In the genomic region with DNA sequence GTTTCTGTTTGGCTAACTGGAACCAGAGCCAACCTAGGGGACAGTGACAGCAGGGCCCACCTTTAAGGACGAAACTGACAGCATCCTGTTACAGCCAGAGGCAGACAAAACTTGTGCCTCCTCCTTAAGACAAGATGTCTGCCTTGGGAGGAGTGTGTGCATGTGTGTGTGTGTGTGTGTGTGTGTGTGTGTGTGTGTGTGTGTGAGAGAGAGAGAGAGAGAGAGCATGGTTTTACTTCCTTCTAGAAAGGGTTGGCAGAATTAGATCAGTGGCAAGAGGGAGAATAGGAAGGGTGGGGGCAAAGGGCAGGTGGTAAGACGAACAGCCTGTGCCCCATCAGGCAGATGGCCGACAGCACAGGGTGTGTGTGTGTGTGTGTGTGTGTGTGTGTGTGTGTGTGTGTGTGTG, we compare ENCODE assay signal across 8 mouse cellular contexts. TPM values are rescaled to one million over a fixed set of nuclear protein-coding genes. Genes with fewer than 3 reads are reported as not detected.
DNase-seq lines count a peak whose midpoint lies in the region; ATAC-seq lines count a peak whose summit lies in the region.

No protein-coding gene starts in this region.

- peak; percentile 69 for DNase-seq in kidney, adult 9 months
- DNase-seq in kidney, postnatal 14 days = no peak
- no peak for DNase-seq in midbrain, embryonic 10.5 days (ENCODE audit: low spot score)
- DNase-seq in right cerebral cortex, postnatal 36 days (ENCODE audit: low spot score in 2 of 2) = no peak
- no peak for DNase-seq in urinary bladder, postnatal 25 days (ENCODE audit: low spot score)

- WGBS in midbrain, embryonic 10.5 days = 31% methylated on average over 3 of the region's 3 CpGs

- peak overlapping the region; percentile 23 for H3K4me3 ChIP-seq in midbrain, embryonic 10.5 days

- peak overlapping the region; percentile 100 for H3K27ac ChIP-seq in midbrain, embryonic 10.5 days (replicated peaks)

- peak; percentile 16 for ATAC-seq in common myeloid progenitor, adult 5-6 weeks (replicated peaks; ENCODE audit: low read depth, poor library complexity, severe bottlenecking)
- ATAC-seq in inflammation-experienced regulatory T-cells, adult 6 months = peak; percentile 20
- no peak for ATAC-seq in frontal cortex, adult (ENCODE audit: low TSS enrichment)

- no peaks in the 10 kb centered on the region for H3K36me3 ChIP-seq in midbrain, embryonic 10.5 days

- peaks cover 69% of the 10 kb centered on the region for H3K4me1 ChIP-seq in midbrain, embryonic 10.5 days

- H3K9me3 ChIP-seq in midbrain, embryonic 10.5 days (replicated peaks) = no peaks in the 10 kb centered on the region

- no peaks in the 10 kb centered on the region for H3K27me3 ChIP-seq in midbrain, embryonic 10.5 days (ENCODE audit: low read depth, poor library complexity, severe bottlenecking)

RNA-seq across cellular contexts. Expression of a gene that starts 10.0 kb away (rescaled TPM):
- total RNA-seq in common myeloid progenitor, adult 5-6 weeks (2017) = 34.6 and 55.9 TPM in 2 replicates
- 10 to 100 TPM; 43.3 to 65.6 (median 61.9) TPM for polyA plus RNA-seq in inflammation-experienced regulatory T-cells, adult 6 months (2017; shearing (Covaris generic))
- polyA plus RNA-seq in midbrain, embryonic 10.5 days (2016; fragmentation: Nextera tagmentation; extraction: Ambion mirVana) = 61.4 and 63.3 TPM in 2 replicates
